Mouse (Mus musculus) neural tube, embryonic 13.5 days (tissue): Measurements from ENCODE around the gene Gas2. TPM values are rescaled to one million over a fixed set of nuclear protein-coding genes. Genes with fewer than 3 reads are reported as not detected.

ENCODE experiments used
- ATAC-seq: fragments of 200-750 bp; cut with Nextera tagmentation; 2 replicates; pipeline ENCODE4 v1.8.0; 2017; ENCODE audit warnings: low read depth, mild to moderate bottlenecking, moderate TSS enrichment, moderate library complexity
- H3K27ac ChIP-seq: fragments of 300-500 bp; sonication (generic); replicated peaks from 2 replicates; pipeline ENCODE4 v1.5.1; 2015; ENCODE audit warnings: moderate library complexity, mild to moderate bottlenecking, inconsistent platforms
- H3K27me3 ChIP-seq: fragments of 300-500 bp; sonication (generic); 2 replicates; pipeline ENCODE4 v1.6.1; 2015; ENCODE audit warnings: mild to moderate bottlenecking, inconsistent platforms
- H3K36me3 ChIP-seq: fragments of 300-500 bp; sonication (generic); 2 replicates; pipeline ENCODE4 v1.6.1; 2015; ENCODE audit warnings: mild to moderate bottlenecking, inconsistent platforms
- H3K4me1 ChIP-seq: fragments of 300-500 bp; sonication (generic); replicated peaks from 2 replicates; pipeline ENCODE4 v1.6.1; 2015; ENCODE audit warnings: inconsistent platforms
- H3K4me2 ChIP-seq: fragments of 300-500 bp; sonication (generic); 2 replicates; pipeline ENCODE4 v1.6.1; 2015; ENCODE audit warnings: inconsistent platforms, mild to moderate bottlenecking, moderate library complexity
- H3K4me3 ChIP-seq: fragments of 300-500 bp; sonication (generic); 2 replicates; pipeline ENCODE4 v1.5.1; 2015; ENCODE audit warnings: mild to moderate bottlenecking, inconsistent platforms
- H3K9ac ChIP-seq: fragments of 300-500 bp; sonication (generic); 2 replicates; pipeline ENCODE4 v1.6.1; 2015; ENCODE audit warnings: moderate library complexity, mild to moderate bottlenecking, inconsistent platforms
- H3K9me3 ChIP-seq: fragments of 300-500 bp; sonication (generic); 2 replicates; pipeline ENCODE4 v1.6.1; 2016; ENCODE audit warnings: inconsistent platforms
- WGBS: fragments of 180-500 bp; shearing (Covaris S2); methylation state at CpG from one replicate; pipeline ENCODE4 v1.1.7; 2015; 5-methylcytosine and 5-hydroxymethylcytosine counted together
- polyA plus RNA-seq: library from polyadenylated mRNA; unstranded; fragments of >200 nt; fragmentation: Nextera tagmentation; extraction: Ambion mirVana; gene quantifications from 2 replicates; pipeline ENCODE4 v1.2.1, GENCODE M21; 2015

Gene Gas2
- polyA plus RNA-seq, 1 experiment from 2014 or later, result 19.8 TPM

DNA sequence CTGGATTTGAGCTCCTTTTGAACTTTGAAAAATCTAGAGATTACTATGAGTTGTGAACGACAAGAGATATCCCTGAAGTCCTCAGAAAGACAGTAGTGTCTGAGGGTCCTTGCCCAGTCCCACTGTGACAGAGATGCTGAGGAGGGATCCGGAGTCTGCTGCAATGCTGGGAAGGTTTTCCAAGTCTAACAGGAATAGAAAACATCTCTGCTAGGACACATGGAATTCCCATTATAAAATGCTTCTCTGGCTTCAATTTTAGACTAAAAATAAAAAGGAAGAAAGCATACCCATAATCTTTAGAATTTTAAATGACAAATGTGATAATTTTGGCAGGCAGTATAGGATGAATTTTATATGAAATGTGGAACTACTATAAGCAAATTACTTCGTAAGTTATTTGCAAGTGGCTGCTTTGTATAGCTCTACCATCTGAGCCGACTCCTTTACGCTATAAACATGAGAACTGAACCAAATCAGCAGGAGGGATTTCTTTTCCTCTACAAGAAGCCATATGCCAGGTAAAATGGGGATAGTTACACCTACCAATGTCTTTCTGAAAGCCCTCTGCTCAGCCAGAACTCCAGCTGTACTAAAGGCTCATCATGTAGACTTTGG lies 9.8 kb upstream of the Gas2 start:
- no peak overlapping the region for H3K9ac ChIP-seq
- H3K27ac ChIP-seq, result no peak overlapping the region
- ATAC-seq, result no peak
- 88% methylated on average over 5 of the region's 5 CpGs for WGBS
- H3K4me1 ChIP-seq, result peaks cover 4% of the 10 kb centered on the region; the same call in 1 of the 2 replicates
- no peak overlapping the region for H3K4me3 ChIP-seq
- H3K36me3 ChIP-seq, result no peaks in the 10 kb centered on the region
- H3K9me3 ChIP-seq, result no peaks in the 10 kb centered on the region
- H3K27me3 ChIP-seq, result no peaks in the 10 kb centered on the region
- H3K4me2 ChIP-seq, result no peak overlapping the region

DNA sequence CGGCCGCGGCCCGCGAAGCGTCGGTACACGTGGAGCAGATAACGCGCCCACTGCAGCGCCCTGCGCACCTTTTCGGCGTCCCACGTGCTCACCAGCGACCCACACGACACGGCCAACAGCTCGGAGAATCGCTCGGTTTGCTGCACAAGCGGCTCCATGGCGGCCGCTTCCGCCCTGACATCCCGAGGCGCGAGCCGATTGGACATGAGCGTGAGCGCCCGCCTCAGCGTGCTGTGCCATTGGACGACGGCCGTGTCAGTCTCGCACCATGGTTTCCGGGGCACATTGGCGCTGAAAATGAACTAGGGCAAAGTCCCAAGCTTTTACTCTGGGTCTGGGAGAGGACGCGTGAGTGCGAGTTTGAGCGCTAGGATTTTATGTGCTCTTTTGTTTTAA lies 280 bp downstream of the Gas2 start, which contains the start of gene Fancf:
Gene Fancf (minus strand): TSS at position 171 of the 396 bp plus-strand sequence.
- under 1% methylated on average over 43 of the region's 43 CpGs for WGBS
- Histone ChIP-seq H3K27ac (peak within 1 kb of the TSS; percentile 99), H3K36me3 (0 out of 2 replicates have a peak, but pooled peaks cover 6% of the 10 kb centered on the region), H3K4me2 (peak within 1 kb of the TSS; percentile 78), H3K9me3 (no peaks in the 10 kb centered on the region), H3K9ac (peak within 1 kb of the TSS; percentile 87), H3K27me3 (no peaks in the 10 kb centered on the region), H3K4me3 (peak within 1 kb of the TSS; percentile 73), H3K4me1 (peaks cover 35% of the 10 kb centered on the region)
- ATAC-seq, result peak; percentile 99

DNA sequence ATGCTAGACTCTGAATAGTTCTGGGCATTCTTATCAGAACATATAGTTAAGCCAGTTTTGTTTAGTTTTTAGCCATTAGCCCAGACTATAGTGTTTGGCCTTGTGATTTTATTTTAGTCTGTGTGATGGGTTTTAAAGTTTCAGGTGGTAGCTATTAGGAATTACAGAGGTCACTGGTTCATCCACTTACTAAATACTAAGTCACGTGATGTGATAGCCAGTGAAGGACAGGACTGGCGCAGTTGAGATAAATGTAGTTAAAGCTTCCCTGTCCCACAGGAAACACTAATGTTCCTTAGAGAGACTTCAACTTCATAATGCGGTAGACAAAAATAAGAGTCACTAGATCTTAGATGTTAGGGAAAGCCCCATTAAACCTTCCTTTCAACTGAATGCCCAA lies 1.0 kb downstream of the Gas2 start:
- no peak overlapping the region for H3K27ac ChIP-seq
- H3K27me3 ChIP-seq, result no peaks in the 10 kb centered on the region
- H3K36me3 ChIP-seq, result 0 out of 2 replicates have a peak, but pooled peaks cover 6% of the 10 kb centered on the region
- H3K4me3 ChIP-seq, result peak overlapping the region; percentile 73
- H3K9me3 ChIP-seq, result no peaks in the 10 kb centered on the region
- WGBS, result 79% methylated on average over 3 of the region's 3 CpGs
- H3K9ac ChIP-seq, result peak overlapping the region; percentile 65; the same call in 1 of the 2 replicates
- H3K4me1 ChIP-seq, result peaks cover 35% of the 10 kb centered on the region
- H3K4me2 ChIP-seq, result peak overlapping the region; percentile 78
- no peak for ATAC-seq

DNA sequence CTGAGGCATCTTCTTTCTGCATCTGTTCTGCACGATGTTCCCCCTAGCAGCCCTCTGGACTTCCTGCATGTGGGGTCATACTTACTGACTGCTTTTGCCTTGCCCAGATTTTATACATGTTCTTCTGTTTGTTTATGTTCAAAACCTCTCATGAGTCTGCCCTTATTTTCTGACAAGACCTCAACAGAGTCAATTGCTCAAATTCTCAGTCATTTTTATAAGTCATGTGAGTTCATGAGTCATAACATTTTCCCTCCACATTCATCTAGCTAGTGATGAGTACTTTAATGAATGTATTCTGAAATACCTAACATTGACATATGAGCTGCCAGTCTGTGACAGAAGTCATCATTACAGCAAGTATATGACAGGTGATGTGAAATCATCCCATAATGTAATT lies 3.5 kb downstream of the Gas2 start:
- H3K9me3 ChIP-seq, result no peaks in the 10 kb centered on the region
- ATAC-seq, result no peak
- WGBS, result 60% methylated on average over 1 of the region's 1 CpGs
- no peak overlapping the region for H3K4me3 ChIP-seq
- no peak overlapping the region for H3K27ac ChIP-seq
- peaks cover 24% of the 10 kb centered on the region for H3K4me1 ChIP-seq
- no peak overlapping the region for H3K4me2 ChIP-seq
- no peaks in the 10 kb centered on the region for H3K27me3 ChIP-seq
- H3K9ac ChIP-seq, result peak overlapping the region; percentile 9; the same call in 1 of the 2 replicates
- 0 out of 2 replicates have a peak, but pooled peaks cover 6% of the 10 kb centered on the region for H3K36me3 ChIP-seq

DNA sequence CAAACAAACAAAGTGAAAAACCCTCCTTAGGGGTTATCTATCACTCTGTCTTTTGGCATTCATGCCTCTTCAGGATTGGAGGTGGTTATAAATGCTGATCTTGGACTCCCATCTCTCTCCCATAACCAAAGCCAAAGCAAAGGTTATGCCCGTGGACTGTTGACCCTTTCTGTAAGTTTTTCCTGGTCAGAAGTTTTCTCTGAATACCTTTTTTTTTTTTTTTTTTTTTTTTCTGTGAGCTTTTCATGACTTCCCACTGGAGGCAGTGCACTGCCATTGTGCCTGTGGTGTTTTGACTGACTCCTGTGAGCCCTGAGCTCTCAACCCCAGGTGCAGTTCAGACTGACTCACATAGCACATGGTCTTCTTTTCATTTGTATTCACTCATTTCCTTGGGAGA lies 6.2 kb downstream of the Gas2 start:
- Histone ChIP-seq H3K4me3 (no peak overlapping the region), H3K4me1 (peaks cover 7% of the 10 kb centered on the region), H3K9ac (no peak overlapping the region), H3K27ac (no peak overlapping the region), H3K36me3 (0 out of 2 replicates have a peak, but pooled peaks cover 6% of the 10 kb centered on the region), H3K4me2 (no peak overlapping the region), H3K27me3 (no peaks in the 10 kb centered on the region), H3K9me3 (no peaks in the 10 kb centered on the region)
- ATAC-seq, result no peak
- 96% methylated on average over 1 of the region's 1 CpGs for WGBS

DNA sequence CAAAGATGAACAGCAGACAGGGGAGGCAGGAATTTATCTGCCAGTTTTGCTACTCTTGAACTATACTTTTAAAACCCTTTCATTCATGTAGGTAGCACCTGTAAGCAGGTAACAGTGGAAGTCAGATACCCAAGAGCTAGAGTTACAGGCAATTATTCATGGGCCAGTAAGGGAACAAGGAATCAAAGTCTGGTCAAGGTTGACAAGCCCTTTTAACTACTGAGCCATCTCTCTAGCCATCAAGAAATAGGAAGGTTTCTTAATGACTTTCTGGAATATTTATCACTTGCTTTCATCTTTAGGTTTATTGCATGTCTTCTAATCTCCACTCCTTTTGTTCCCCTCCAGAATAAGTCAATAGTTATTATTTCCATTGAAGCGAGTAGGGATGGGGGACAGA lies 10.2 kb downstream of the Gas2 start:
- Histone ChIP-seq H3K27ac (no peak overlapping the region), H3K9ac (no peak overlapping the region), H3K9me3 (no peaks in the 10 kb centered on the region), H3K4me1 (peaks cover 4% of the 10 kb centered on the region; the same call in 1 of the 2 replicates), H3K27me3 (no peaks in the 10 kb centered on the region), H3K36me3 (no peaks in the 10 kb centered on the region), H3K4me2 (no peak overlapping the region), H3K4me3 (no peak overlapping the region)
- 68% methylated on average over 1 of the region's 1 CpGs for WGBS
- ATAC-seq, result no peak

DNA sequence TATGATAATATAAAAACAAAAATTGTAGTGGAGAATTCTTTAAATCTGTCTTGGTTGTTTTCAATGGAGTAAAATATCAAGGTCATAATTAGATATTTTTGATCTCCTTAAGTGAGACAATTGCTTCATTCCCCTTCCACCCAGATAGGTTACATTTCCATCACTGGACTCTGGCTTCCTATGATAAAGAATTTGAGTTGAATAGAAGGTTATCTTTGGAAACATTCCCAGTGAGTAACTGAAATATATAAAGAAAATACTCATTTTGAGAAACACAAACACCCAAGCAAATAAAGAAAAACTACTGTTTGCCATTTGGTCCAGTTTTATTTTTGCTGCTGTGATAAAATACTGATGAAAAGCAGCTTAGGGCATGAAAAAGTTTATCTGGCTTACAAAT lies 10.8 kb downstream of the Gas2 start:
- no peak for ATAC-seq
- H3K27ac ChIP-seq, result no peak overlapping the region

DNA sequence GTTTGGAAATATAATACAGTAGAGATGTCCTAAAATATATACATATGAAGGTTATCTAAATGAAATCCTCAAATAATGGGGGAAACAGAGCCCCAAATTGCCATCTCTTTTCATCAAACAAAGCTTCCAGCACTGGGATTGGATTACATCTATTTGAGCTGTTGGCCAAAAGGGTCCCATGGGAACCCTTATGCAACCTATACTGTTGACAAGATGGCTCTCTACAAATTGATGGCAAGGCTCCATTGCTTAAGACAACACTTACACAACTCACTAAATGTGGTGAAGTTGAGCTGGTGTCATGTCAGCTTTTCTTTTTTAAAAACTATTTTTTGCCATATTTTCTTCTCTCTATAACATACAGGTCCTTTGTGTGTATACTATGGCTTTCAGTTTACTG lies 14.5 kb downstream of the Gas2 start:
- H3K4me2 ChIP-seq, result no peak overlapping the region
- ATAC-seq, result no peak
- no peaks in the 10 kb centered on the region for H3K36me3 ChIP-seq
- H3K9ac ChIP-seq, result no peak overlapping the region
- no peak overlapping the region for H3K4me3 ChIP-seq
- no peak overlapping the region for H3K27ac ChIP-seq
- H3K4me1 ChIP-seq, result peaks cover 23% of the 10 kb centered on the region
- no peaks in the 10 kb centered on the region for H3K27me3 ChIP-seq
- H3K9me3 ChIP-seq, result no peaks in the 10 kb centered on the region

More for the DNA sequence above, 10.8 kb downstream of the Gas2 start:
- Histone ChIP-seq H3K36me3 (no peaks in the 10 kb centered on the region), H3K4me3 (no peak overlapping the region), H3K4me2 (no peak overlapping the region), H3K9me3 (no peaks in the 10 kb centered on the region), H3K9ac (no peak overlapping the region), H3K4me1 (peaks cover 5% of the 10 kb centered on the region; the same call in 1 of the 2 replicates), H3K27me3 (no peaks in the 10 kb centered on the region)

DNA sequence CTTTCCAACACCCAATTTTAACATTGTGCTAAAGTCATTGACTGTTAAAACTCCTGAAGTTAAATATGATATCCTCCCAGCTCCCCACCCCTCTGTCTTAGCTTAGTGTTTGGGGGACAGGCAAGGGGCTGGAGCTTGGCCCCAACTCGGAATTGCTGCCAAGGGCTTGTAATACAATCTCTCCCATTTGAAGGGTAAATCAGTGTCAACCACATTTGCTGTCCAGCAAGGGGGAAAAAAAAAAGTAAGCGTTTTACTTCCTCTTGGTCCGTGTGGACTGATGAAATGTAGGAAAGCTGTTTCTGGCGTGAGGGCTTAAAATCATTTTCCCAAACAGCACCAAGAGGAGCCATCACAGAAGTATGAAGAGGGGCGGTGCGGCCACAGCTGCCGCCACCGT lies 16.9 kb downstream of the Gas2 start:
- WGBS, result 2% methylated on average over 8 of the region's 8 CpGs
- Histone ChIP-seq H3K36me3 (no peaks in the 10 kb centered on the region), H3K27ac (peak overlapping the region; percentile 95), H3K4me1 (peaks cover 23% of the 10 kb centered on the region), H3K27me3 (no peaks in the 10 kb centered on the region), H3K4me3 (peak overlapping the region; percentile 56), H3K9ac (peak overlapping the region; percentile 87), H3K9me3 (no peaks in the 10 kb centered on the region), H3K4me2 (peak overlapping the region; percentile 80)
- ATAC-seq, result peak; percentile 53

DNA sequence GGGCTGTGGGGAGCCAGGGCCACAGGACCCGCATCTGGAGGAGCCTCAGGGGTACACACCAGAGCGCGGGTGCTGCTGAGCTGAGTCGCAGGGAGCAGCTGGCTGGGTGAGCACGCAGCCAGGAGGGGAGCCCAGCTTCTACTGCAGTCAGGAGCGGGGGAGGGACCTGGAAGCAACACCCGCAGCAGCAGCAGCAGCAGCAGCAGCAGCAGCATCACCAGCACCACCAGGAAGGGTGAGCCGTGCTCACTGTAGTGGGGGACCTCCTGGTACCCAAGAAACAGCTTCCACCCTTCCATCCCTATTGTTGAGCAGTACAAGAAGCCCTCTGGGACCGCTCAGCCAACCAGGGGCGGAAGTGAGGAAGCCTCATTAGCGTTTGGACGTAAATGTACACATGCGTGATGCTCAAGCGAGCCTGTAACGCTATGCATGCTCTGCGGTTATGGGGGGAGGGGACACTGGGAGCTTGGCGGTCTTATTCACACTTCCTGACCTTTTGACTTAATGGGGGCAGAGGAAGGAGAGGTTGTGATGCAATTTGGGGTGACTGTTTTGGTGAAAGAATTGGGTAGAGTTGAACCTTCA lies 17.4 kb downstream of the Gas2 start:
- ATAC-seq, result peak; percentile 98
- Histone ChIP-seq H3K4me2 (peak overlapping the region; percentile 80), H3K9ac (peak overlapping the region; percentile 87), H3K27ac (peak overlapping the region; percentile 95), H3K4me1 (peaks cover 23% of the 10 kb centered on the region), H3K9me3 (no peaks in the 10 kb centered on the region), H3K36me3 (no peaks in the 10 kb centered on the region), H3K4me3 (peak overlapping the region; percentile 56), H3K27me3 (no peaks in the 10 kb centered on the region)
- under 1% methylated on average over 17 of the region's 17 CpGs for WGBS

DNA sequence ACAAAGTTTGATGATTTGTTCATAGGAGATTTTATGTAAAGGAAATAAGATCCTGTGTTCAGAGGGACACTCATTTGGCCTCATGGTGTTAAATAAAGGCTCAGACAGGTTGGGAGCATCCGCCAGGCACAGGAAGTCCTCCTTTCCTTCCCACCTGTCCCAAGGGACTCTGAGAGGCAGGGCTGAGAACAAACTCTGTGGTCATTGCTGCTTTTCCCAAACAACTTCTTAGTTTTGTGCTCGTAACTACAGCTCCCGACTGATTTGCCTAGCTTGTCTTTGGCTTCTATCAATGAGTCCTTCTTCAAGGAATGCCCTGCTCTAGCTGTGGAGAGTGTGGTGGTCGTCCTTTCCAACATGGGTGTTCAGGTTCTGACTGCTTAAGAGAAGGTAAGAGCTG lies 18.3 kb downstream of the Gas2 start:
- H3K27ac ChIP-seq, result no peak overlapping the region
- no peak overlapping the region for H3K9ac ChIP-seq
- 75% methylated on average over 4 of the region's 4 CpGs for WGBS
- H3K4me2 ChIP-seq, result peak overlapping the region; percentile 80
- H3K4me3 ChIP-seq, result no peak overlapping the region
- H3K4me1 ChIP-seq, result peaks cover 23% of the 10 kb centered on the region
- ATAC-seq, result no peak
- H3K9me3 ChIP-seq, result no peaks in the 10 kb centered on the region
- H3K36me3 ChIP-seq, result no peaks in the 10 kb centered on the region
- no peaks in the 10 kb centered on the region for H3K27me3 ChIP-seq

DNA sequence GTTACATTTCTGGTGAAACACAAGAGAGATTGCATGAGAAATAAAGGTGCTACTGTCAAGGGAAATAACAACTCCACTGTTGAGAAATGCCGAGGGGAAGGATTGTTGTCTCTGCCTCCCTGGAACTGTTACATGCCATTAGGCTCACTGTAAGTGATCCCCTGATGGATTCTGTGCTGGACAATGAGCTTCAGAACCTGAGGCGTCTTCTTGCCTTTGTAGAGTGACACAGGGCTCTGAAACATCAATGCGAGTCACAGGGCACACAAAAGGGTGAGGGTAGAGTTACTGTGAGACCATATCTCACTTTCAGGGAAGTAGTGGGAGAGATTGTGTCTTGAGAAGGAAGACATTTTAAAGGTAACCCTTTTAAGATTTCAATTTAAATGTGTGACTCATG lies 23.5 kb downstream of the Gas2 start:
- no peak overlapping the region for H3K4me2 ChIP-seq
- ATAC-seq, result no peak
- no peak overlapping the region for H3K9ac ChIP-seq
- H3K36me3 ChIP-seq, result no peaks in the 10 kb centered on the region
- WGBS, result 58% methylated on average over 3 of the region's 3 CpGs
- no peak overlapping the region for H3K27ac ChIP-seq
- no peaks in the 10 kb centered on the region for H3K27me3 ChIP-seq
- H3K4me1 ChIP-seq, result 0 out of 2 replicates have a peak, but pooled peaks cover under 1% of the 10 kb centered on the region
- H3K9me3 ChIP-seq, result no peaks in the 10 kb centered on the region
- H3K4me3 ChIP-seq, result no peak overlapping the region
